Mouse (Mus musculus) lung, adult 10 weeks (tissue): ENCODE measurements around the gene Rag1. TPM values are rescaled to one million over a fixed set of nuclear protein-coding genes. Genes with fewer than 3 reads are reported as not detected.

Source experiments
- polyA plus RNA-seq: library from polyadenylated mRNA; stranded (reverse); fragments of 350-450 nt; fragmentation: Illumina TruSeq; extraction: RNeasy Lipid Tissue Mini Kit (QIAGEN cat#74804); gene quantifications from one replicate; pipeline ENCODE4 v1.2.3, GENCODE M21; 2014; ENCODE audit warnings: low read depth, low replicate concordance; ENCODE audit not compliant: insufficient read depth

Rag1 gene
- not detected for polyA plus RNA-seq

DNA sequence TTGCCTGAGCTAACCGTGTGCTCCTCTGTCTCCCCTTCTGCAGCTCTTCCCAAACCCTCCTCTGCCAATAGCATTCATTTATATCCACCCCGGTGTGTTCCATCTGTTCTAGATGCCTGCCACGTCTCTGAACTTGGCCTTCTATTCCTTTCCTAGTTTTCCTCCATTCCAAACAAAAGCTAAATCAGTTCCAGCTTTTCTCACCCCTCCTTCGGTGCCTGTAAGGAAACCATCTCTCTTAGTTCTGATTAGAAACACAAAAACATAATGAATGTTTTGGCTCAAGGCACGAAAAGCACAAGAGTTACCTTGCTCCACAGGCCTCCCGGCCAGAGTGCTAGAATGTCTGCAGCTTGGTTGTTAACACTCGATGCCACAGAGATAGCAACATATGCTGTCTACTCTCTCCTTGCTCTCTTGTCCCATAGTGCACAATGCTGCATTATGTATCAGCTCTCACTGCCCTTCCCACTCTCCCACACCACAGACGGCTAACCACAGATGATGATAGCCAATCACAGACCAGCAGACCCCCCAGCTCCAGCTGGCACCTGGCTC lies at the start of gene Rag1, which contains the start of gene B230118H07Rik:
Gene Rag1 (minus strand): TSS at position 388 of the 558 bp plus-strand sequence.
Gene B230118H07Rik (minus strand): TSS at position 419 of the 558 bp plus-strand sequence.

GRCm38 (mm10) chr2:101678236-101679021 lies 29.1 kb upstream of the Rag1 start, which contains the start of gene Traf6:
Gene Traf6 (plus strand): TSS chr2:101678429.

DNA sequence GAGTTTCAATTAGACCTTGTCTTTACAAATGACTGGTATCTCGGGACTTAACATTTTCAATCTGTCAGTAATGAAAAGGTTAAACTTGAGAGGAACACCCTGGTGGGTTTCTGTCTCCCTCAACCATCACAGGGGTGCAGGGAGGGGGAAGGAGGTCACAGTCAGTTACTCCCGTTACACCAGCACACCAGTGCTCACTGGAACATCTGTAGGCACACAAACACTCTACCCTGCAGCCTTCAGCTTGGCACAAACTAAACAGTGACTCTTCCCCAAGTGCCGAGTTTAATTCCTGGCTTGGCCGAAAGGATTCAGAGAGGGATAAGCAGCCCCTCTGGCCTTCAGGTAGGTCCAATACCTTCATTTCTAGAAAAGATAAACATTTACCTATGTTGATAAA lies 24.8 kb downstream of the Rag1 start, which contains the start of gene Rag2:
Gene Rag2 (plus strand): TSS at position 193 of the 400 bp plus-strand sequence.

Other genes starting within 250 kb of the Rag1 start
- not detected for gene Rag2, start 24.8 kb downstream of the Rag1 start, polyA plus RNA-seq
- 34.0 TPM for gene B230118H07Rik, start within 50 bp of the Rag1 start, polyA plus RNA-seq
- 5.7 TPM for gene Traf6, start 28.9 kb upstream of the Rag1 start, polyA plus RNA-seq
- 8.9 TPM for gene Prr5l, start 233.5 kb upstream of the Rag1 start, polyA plus RNA-seq
- 31.8 TPM for gene Commd9, start 236.7 kb upstream of the Rag1 start, polyA plus RNA-seq